ENCODE assay signal across 23 mouse cellular contexts in the genomic region with DNA sequence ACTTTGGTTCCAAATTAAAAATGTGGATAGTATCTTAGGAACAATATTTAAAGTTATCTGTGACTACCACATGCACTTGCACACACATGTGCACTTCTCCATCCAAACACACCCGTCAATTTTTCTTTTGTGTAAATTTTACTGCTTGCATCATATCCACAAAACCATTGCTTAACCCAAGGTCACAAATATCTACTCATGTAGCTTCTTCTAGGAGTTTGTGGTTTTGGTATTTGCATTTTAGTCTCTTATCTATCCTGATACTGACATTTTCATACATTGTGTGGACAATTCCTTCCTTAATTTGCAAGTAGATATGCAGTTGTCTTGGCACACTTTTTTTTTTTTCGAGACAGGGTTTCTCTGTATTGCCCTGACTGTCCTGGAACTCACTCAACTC.
DNase-seq lines count a peak whose midpoint lies in the region; ATAC-seq and TF ChIP-seq lines count a peak whose summit lies in the region.
"Had no signal": no experiment of that assay in that cellular context is flagged by ENCODE, and none has a peak within 500 bp of the region (broad histone marks: within the 10 kb centered on the region; RNA-seq: fewer than 3 reads in every experiment).

No protein-coding gene starts in this region.

- no peak overlapping the region for H3K27ac ChIP-seq in left cerebral cortex, adult 2 months
- H3K27ac ChIP-seq: embryonic facial prominence, embryonic 13.5 days; embryonic facial prominence, embryonic 15.5 days; forebrain, embryonic 10.5 days; forebrain, embryonic 12.5 days had no signal

- peak; percentile 42; the same call in 1 of the 2 replicates for ATAC-seq in granulocyte monocyte progenitor cell, adult 5-6 weeks (replicated peaks; ENCODE audit: poor library complexity, severe bottlenecking)
- ATAC-seq in megakaryocyte-erythroid progenitor cell, adult 5-6 weeks (replicated peaks; ENCODE audit: low FRiP score, low TSS enrichment, poor library complexity, severe bottlenecking), result peak; percentile 55
- ATAC-seq: forebrain, embryonic 14.5 days; forebrain, embryonic 16.5 days had no signal

- TF ChIP-seq CTCF in left cerebral cortex, adult 2 months (IDR thresholded peaks at IDR 0.05), result no peak

- no peak overlapping the region for H3K4me3 ChIP-seq in left cerebral cortex, adult 2 months
- H3K4me3 ChIP-seq: embryonic facial prominence, embryonic 13.5 days; embryonic facial prominence, embryonic 15.5 days; erythroblast, embryonic 14.5 days; forebrain, embryonic 10.5 days; forebrain, embryonic 12.5 days had no signal

- DNase-seq in 416B (ENCODE audit: low read depth), result peak; percentile 89
- DNase-seq in MEL-GATA-1-ER (ENCODE audit: extremely low read depth, low read depth), result peak; percentile 89
- no peak for DNase-seq in kidney, postnatal 10 days
- no peak for DNase-seq in heart, postnatal 14 days
- no peak for DNase-seq in left cerebral cortex, adult 2 months (ENCODE audit: extremely low spot score in 1 of 2, low spot score in 2 of 2)
- DNase-seq: adrenal gland, adult 8-10 months; adrenal gland, postnatal 14 days; adrenal gland, postnatal 36 days; cerebellum, adult 11-12 months; cerebellum, adult 2 months; cerebellum, adult 9-10 months; cerebellum, postnatal 10 days; cerebellum, postnatal 25 days; embryo, embryonic 11 days had no signal

- intact Hi-C loops in heart, postnatal 14 days (cut with DNase I), result no loop called here
- intact Hi-C loops in left cerebral cortex, adult 2 months (cut with DNase I), result no loop called here

Comparison
In these comparisons a context has a peak if more than half of its experiments do, and no peak if none do; other contexts are left out.
1. DNase-seq: peak in 416B (single experiment) and MEL-GATA-1-ER (single experiment); none in kidney, postnatal 10 days (single experiment), heart, postnatal 14 days (0 of 2) and left cerebral cortex, adult 2 months (0 of 2).